Comparison of ENCODE assay signal across 23 mouse cellular contexts in the genomic region with DNA sequence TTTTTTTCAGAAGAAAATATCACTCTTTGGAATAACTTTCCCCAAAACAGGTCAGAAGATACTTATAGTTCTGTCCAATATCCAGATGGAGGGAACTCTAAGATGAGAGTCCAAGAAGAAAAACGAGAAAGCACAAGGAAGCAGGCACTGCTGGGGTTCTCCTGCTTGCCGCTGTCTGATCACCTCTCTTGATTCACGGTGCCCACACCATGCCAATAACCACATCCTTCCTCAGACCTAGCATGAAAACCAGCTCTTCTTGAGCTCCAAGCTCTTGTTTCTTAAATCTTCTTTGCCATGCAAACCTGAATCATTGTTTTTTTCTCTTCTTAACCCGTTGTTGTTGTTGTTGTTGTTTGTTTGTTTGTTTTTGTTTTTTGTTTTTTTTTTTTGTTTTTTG. TPM values are rescaled to one million over a fixed set of nuclear protein-coding genes. Genes with fewer than 3 reads are reported as not detected.
DNase-seq lines count a peak whose midpoint lies in the region; ATAC-seq and TF ChIP-seq lines count a peak whose summit lies in the region.
"Had no signal": no experiment of that assay in that cellular context is flagged by ENCODE, and none has a peak within 500 bp of the region (broad histone marks: within the 10 kb centered on the region; RNA-seq: fewer than 3 reads in every experiment).

No protein-coding gene starts in this region.

- no peak overlapping the region for H3K27ac ChIP-seq in thymus, adult 2 months (ENCODE audit: control insufficient read depth, insufficient read depth, low read length)
- H3K27ac ChIP-seq in forebrain, embryonic 15.5 days (replicated peaks) = no peak overlapping the region
- H3K27ac ChIP-seq: embryonic facial prominence, embryonic 10.5 days; embryonic facial prominence, embryonic 12.5 days; forebrain, embryonic 13.5 days had no signal

- H3K4me2 ChIP-seq in forebrain, embryonic 15.5 days (replicated peaks) = no peak overlapping the region
- H3K4me2 ChIP-seq: embryonic facial prominence, embryonic 12.5 days; forebrain, embryonic 13.5 days had no signal

- H3K27me3 ChIP-seq in thymus, adult 2 months (ENCODE audit: control insufficient read depth, insufficient read depth, low read length) = no peaks in the 10 kb centered on the region
- no peaks in the 10 kb centered on the region for H3K27me3 ChIP-seq in forebrain, embryonic 15.5 days
- H3K27me3 ChIP-seq: CH12.LX; embryonic facial prominence, embryonic 12.5 days; forebrain, embryonic 13.5 days; Patski had no signal

- H3K9me3 ChIP-seq in forebrain, embryonic 15.5 days = no peaks in the 10 kb centered on the region
- H3K9me3 ChIP-seq: embryonic facial prominence, embryonic 10.5 days; embryonic facial prominence, embryonic 12.5 days; forebrain, embryonic 13.5 days had no signal

- no peak for TF ChIP-seq POLR2A in thymus, adult 2 months (IDR thresholded peaks at IDR 0.05; ENCODE audit: control insufficient read depth, extremely low read depth, insufficient read depth, low read length, poor library complexity)

- 6% methylated on average over 4 of the region's 4 CpGs for WGBS in thymus, adult 2 months
- 91% methylated on average over 4 of the region's 4 CpGs for WGBS in forebrain, embryonic 15.5 days

- DNase-seq in thymus, postnatal 0 days (ENCODE audit: low spot score) = peak; percentile 7
- no peak for DNase-seq in thymus, adult 2 months
- no peak for DNase-seq in lung, postnatal 4 days
- DNase-seq: adrenal gland, adult 8-10 months; adrenal gland, postnatal 14 days; adrenal gland, postnatal 36 days; B cell, adult 2 months; cerebellum, adult 11-12 months; cerebellum, adult 2 months; cerebellum, adult 9-11 months; cerebellum, postnatal 14 days; cerebellum, postnatal 36 days had no signal

- H3K4me1 ChIP-seq in thymus, adult 2 months (replicated peaks; ENCODE audit: control insufficient read depth, insufficient read depth, low read length) = no peaks in the 10 kb centered on the region
- H3K4me1 ChIP-seq in forebrain, embryonic 15.5 days = no peaks in the 10 kb centered on the region
- H3K4me1 ChIP-seq: embryonic facial prominence, embryonic 10.5 days; embryonic facial prominence, embryonic 12.5 days; forebrain, embryonic 13.5 days had no signal

- no peak overlapping the region for H3K4me3 ChIP-seq in thymus, adult 2 months (ENCODE audit: control insufficient read depth, insufficient read depth, low read length)
- no peak overlapping the region for H3K4me3 ChIP-seq in forebrain, embryonic 15.5 days
- H3K4me3 ChIP-seq: embryonic facial prominence, embryonic 10.5 days; embryonic facial prominence, embryonic 12.5 days; forebrain, embryonic 13.5 days had no signal

- ATAC-seq in megakaryocyte, adult 5-6 weeks (ENCODE audit: poor library complexity, severe bottlenecking) = peak; percentile 60; the same call in 1 of the 2 replicates
- ATAC-seq in forebrain, embryonic 15.5 days (replicated peaks) = no peak
- ATAC-seq: activated CD4-positive, CD25-positive, alpha-beta regulatory T cell, adult 4 months; CD4-positive, CD25-positive, alpha-beta regulatory T cell, adult 4 months; forebrain, embryonic 13.5 days; forebrain, embryonic 16.5 days; Patski had no signal

- no peak for TF ChIP-seq CTCF in thymus, adult 2 months (IDR thresholded peaks at IDR 0.05; ENCODE audit: borderline replicate concordance, control insufficient read depth, extremely low read depth, insufficient read depth, low read length, poor library complexity)

- H3K36me3 ChIP-seq in thymus, adult 2 months (ENCODE audit: control insufficient read depth, insufficient read depth, low read length) = no peaks in the 10 kb centered on the region
- no peaks in the 10 kb centered on the region for H3K36me3 ChIP-seq in forebrain, embryonic 15.5 days
- H3K36me3 ChIP-seq: embryonic facial prominence, embryonic 10.5 days; embryonic facial prominence, embryonic 12.5 days; G1E had no signal

- H3K9ac ChIP-seq in forebrain, embryonic 15.5 days (replicated peaks) = no peak overlapping the region
- H3K9ac ChIP-seq: embryonic facial prominence, embryonic 12.5 days; forebrain, embryonic 13.5 days had no signal

RNA-seq across cellular contexts. Expression of a gene that starts 10.5 kb away (rescaled TPM):
- polyA plus RNA-seq in thymus, postnatal 0 days (2015; fragmentation: Nextera tagmentation; extraction: Ambion mirVana) = 2.8 and 3.1 TPM in 2 replicates
- 1.5 and 2.4 TPM in 2 replicates for polyA plus RNA-seq in thymus, adult 2 months (2012; rRNA removed)
- 22.2 and 38.4 TPM in 2 replicates for total RNA-seq in megakaryocyte, adult 5-6 weeks (2015)
- total RNA-seq in megakaryocyte, adult 5-6 weeks (2017) = 20.6 and 24.6 TPM in 2 replicates
- polyA plus RNA-seq in forebrain, embryonic 15.5 days (2015; fragmentation: Nextera tagmentation; extraction: Ambion mirVana) = 6.7 and 7.5 TPM in 2 replicates
- total RNA-seq: CH12.LX had no signal
- polyA plus RNA-seq: G1E had no signal
